Mouse (Mus musculus): Measurements from ENCODE around the gene Klk1b5. TPM values are rescaled to one million over a fixed set of nuclear protein-coding genes. Genes with fewer than 3 reads are reported as not detected.

Klk1b5 gene
- total and polyA plus RNA-seq, 2 experiments from 2014 or later: not detected

GRCm38 (mm10) chr7:44240712-44241111 lies 25.0 kb downstream of the Klk1b5 start:
- Histone ChIP-seq H3K4me3 (ENCODE audit: low read depth, low read length) (no peak overlapping the region), H3K9ac (replicated peaks; ENCODE audit: low read depth, low read length) (no peak overlapping the region), H3K4me1 (ENCODE audit: control insufficient read depth, insufficient read depth) (peaks cover 2% of the 10 kb centered on the region; the same call in 1 of the 2 replicates), H3K27me3 (ENCODE audit: control insufficient read depth, insufficient read depth, low read length) (no peaks in the 10 kb centered on the region), H3K36me3 (replicated peaks; ENCODE audit: control insufficient read depth, insufficient read depth, low read length) (no peaks in the 10 kb centered on the region), H3K9me3 (replicated peaks; ENCODE audit: control insufficient read depth, low read length) (no peaks in the 10 kb centered on the region), H3K27ac (ENCODE audit: low read depth) (no peak overlapping the region), H3K4me2 (ENCODE audit: low read depth, low read length) (no peak overlapping the region)
- ATAC-seq (ENCODE audit: insufficient read depth, low read depth): no peak
- WGBS: 24% methylated on average over 1 of the region's 1 CpGs
- DNase-seq (ENCODE audit: low spot score): no peak
- TF ChIP-seq CTCF (IDR thresholded peaks at IDR 0.05; ENCODE audit: low read depth) (no peak), EP300 (IDR thresholded peaks at IDR 0.05; ENCODE audit: low read depth) (no peak)

- DNase-seq (ENCODE audit: low spot score) (no peak), ATAC-seq (ENCODE audit: insufficient read depth, low read depth) (no peak)
- no peak overlapping the region for H3K4me3 ChIP-seq (ENCODE audit: low read depth, low read length)
- H3K9ac ChIP-seq (replicated peaks; ENCODE audit: low read depth, low read length): no peak overlapping the region
- H3K9me3 ChIP-seq (replicated peaks; ENCODE audit: control insufficient read depth, low read length): no peaks in the 10 kb centered on the region
- WGBS: 49% methylated on average over 2 of the region's 2 CpGs
- no peak overlapping the region for H3K4me2 ChIP-seq (ENCODE audit: low read depth, low read length)
- no peak overlapping the region for H3K27ac ChIP-seq (ENCODE audit: low read depth)
- no peaks in the 10 kb centered on the region for H3K36me3 ChIP-seq (replicated peaks; ENCODE audit: control insufficient read depth, insufficient read depth, low read length)
- H3K4me1 ChIP-seq (ENCODE audit: control insufficient read depth, insufficient read depth): peaks cover 4% of the 10 kb centered on the region; the same call in 1 of the 2 replicates
- TF ChIP-seq EP300 (IDR thresholded peaks at IDR 0.05; ENCODE audit: low read depth) (no peak), CTCF (IDR thresholded peaks at IDR 0.05; ENCODE audit: low read depth) (0 out of 2 replicates have a peak, but pooled peaks have one; percentile 12)
- no peaks in the 10 kb centered on the region for H3K27me3 ChIP-seq (ENCODE audit: control insufficient read depth, insufficient read depth, low read length)
Measured at GRCm38 (mm10) chr7:44241163-44241562, 25.4 kb downstream of the Klk1b5 start.

DNA sequence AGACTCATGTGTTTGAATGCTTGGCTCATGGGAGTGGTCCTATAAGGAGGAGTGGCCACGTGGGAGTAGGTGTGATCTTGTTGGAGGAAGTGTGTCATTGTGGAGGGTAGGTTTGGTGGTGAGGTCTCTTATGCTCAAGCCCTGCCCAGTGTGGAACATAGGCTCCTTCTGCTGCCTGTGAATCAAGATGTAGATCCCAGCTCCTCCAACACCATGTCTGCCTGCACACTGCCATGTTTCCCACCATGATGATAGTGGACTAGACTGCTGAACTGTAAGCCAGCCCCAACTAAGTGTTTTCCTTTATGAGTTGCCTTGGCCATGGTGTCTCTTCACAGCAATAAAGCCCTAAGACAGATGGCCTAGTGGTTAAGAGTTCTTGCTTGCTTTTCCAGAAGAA lies 28.3 kb downstream of the Klk1b5 start:
- Histone ChIP-seq H3K27ac (ENCODE audit: low read depth) (no peak overlapping the region), H3K4me3 (ENCODE audit: low read depth, low read length) (no peak overlapping the region), H3K27me3 (ENCODE audit: control insufficient read depth, insufficient read depth, low read length) (no peaks in the 10 kb centered on the region), H3K36me3 (replicated peaks; ENCODE audit: control insufficient read depth, insufficient read depth, low read length) (peaks cover 12% of the 10 kb centered on the region), H3K9me3 (replicated peaks; ENCODE audit: control insufficient read depth, low read length) (no peaks in the 10 kb centered on the region), H3K9ac (replicated peaks; ENCODE audit: low read depth, low read length) (no peak overlapping the region), H3K4me2 (ENCODE audit: low read depth, low read length) (no peak overlapping the region), H3K4me1 (ENCODE audit: control insufficient read depth, insufficient read depth) (peaks cover 12% of the 10 kb centered on the region)
- no peak for DNase-seq (ENCODE audit: low spot score)
- TF ChIP-seq CTCF (IDR thresholded peaks at IDR 0.05; ENCODE audit: low read depth): no peak
- no peak for TF ChIP-seq EP300 (IDR thresholded peaks at IDR 0.05; ENCODE audit: low read depth)
- WGBS: 50% methylated on average over 1 of the region's 1 CpGs
- ATAC-seq (ENCODE audit: insufficient read depth, low read depth): no peak

DNA sequence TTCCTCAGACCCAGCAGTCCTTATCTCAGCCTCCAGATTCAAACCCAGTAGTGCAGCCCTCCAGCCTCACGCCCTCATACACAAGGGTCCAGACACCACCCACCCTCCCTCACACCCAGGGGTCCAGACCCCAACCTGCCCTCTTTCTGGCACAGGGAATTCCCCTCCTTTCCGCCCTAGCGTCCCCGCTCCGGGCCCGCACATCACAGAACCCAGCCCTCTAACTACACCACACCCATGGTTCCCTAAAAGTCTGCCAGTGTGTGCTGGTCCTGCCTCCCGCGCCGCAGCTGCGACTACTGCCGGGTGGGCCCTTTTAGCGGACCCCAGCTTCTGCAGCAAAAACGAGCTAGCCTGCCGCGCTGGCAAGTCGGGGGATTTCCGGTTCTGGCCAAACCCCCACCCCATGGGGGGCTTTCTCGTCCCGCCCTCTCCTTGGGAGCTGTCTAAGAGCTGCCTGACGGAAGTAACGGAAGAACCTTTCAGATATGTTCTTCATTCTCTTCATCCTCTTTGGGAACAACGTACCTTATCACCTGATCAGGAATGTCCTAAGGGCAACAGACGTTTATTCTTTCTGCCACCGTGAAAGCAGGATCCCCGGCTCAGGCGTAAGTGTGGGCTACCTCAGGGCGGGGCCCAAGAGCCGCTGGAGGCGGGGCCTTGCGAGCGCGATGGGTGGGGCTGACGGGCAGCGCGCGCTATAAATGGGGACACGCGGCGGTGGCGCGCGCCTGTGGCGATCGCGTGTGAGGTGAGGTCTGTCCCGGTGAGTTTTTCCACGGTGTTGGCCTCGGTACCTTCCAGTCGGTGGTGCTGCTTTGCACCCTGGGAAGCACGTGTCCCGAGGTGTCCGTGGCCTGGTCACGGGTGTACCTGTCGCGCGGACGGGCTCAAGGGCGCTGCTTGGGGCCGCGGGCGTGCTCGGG lies 30.6 kb downstream of the Klk1b5 start, which contains the start of the genes 1700028J19Rik and 2410002F23Rik:
Gene 1700028J19Rik (minus strand): TSS at position 641 of the 929 bp plus-strand sequence.
Gene 2410002F23Rik (plus strand): TSS at position 668 of the 929 bp plus-strand sequence.
- peaks cover 31% of the 10 kb centered on the region for H3K36me3 ChIP-seq (replicated peaks; ENCODE audit: control insufficient read depth, insufficient read depth, low read length)
- peak within 1 kb of the TSS; percentile 72 for H3K4me3 ChIP-seq (ENCODE audit: low read depth, low read length)
- under 1% methylated on average over 62 of the region's 62 CpGs for WGBS
- H3K27ac ChIP-seq (ENCODE audit: low read depth): peak within 1 kb of the TSS; percentile 87
- H3K9ac ChIP-seq (replicated peaks; ENCODE audit: low read depth, low read length): peak within 1 kb of the TSS; percentile 97
- ATAC-seq (ENCODE audit: insufficient read depth, low read depth) (peak; percentile 91), DNase-seq (ENCODE audit: low spot score) (peak; percentile 88)
- TF ChIP-seq CTCF (IDR thresholded peaks at IDR 0.05; ENCODE audit: low read depth) (no peak), EP300 (IDR thresholded peaks at IDR 0.05; ENCODE audit: low read depth) (peak; percentile 96)
- no peaks in the 10 kb centered on the region for H3K27me3 ChIP-seq (ENCODE audit: control insufficient read depth, insufficient read depth, low read length)
- H3K9me3 ChIP-seq (replicated peaks; ENCODE audit: control insufficient read depth, low read length): no peaks in the 10 kb centered on the region
- H3K4me2 ChIP-seq (ENCODE audit: low read depth, low read length): peak within 1 kb of the TSS; percentile 88
- peaks cover 12% of the 10 kb centered on the region for H3K4me1 ChIP-seq (ENCODE audit: control insufficient read depth, insufficient read depth)

- DNase-seq (ENCODE audit: low spot score) (peak; percentile 39), ATAC-seq (ENCODE audit: insufficient read depth, low read depth) (peak; percentile 61)
- peak overlapping the region; percentile 87 for H3K27ac ChIP-seq (ENCODE audit: low read depth)
- H3K9ac ChIP-seq (replicated peaks; ENCODE audit: low read depth, low read length): peak overlapping the region; percentile 97
- TF ChIP-seq EP300 (IDR thresholded peaks at IDR 0.05; ENCODE audit: low read depth) (no peak), CTCF (IDR thresholded peaks at IDR 0.05; ENCODE audit: low read depth) (no peak)
- H3K36me3 ChIP-seq (replicated peaks; ENCODE audit: control insufficient read depth, insufficient read depth, low read length): peaks cover 32% of the 10 kb centered on the region
- peak overlapping the region; percentile 88 for H3K4me2 ChIP-seq (ENCODE audit: low read depth, low read length)
- peaks cover 12% of the 10 kb centered on the region for H3K4me1 ChIP-seq (ENCODE audit: control insufficient read depth, insufficient read depth)
- H3K9me3 ChIP-seq (replicated peaks; ENCODE audit: control insufficient read depth, low read length): no peaks in the 10 kb centered on the region
- H3K27me3 ChIP-seq (ENCODE audit: control insufficient read depth, insufficient read depth, low read length): no peaks in the 10 kb centered on the region
- peak overlapping the region; percentile 72 for H3K4me3 ChIP-seq (ENCODE audit: low read depth, low read length)
- WGBS: under 1% methylated on average over 21 of the region's 23 CpGs
Measured at GRCm38 (mm10) chr7:44246984-44247470, 31.3 kb downstream of the Klk1b5 start.
